Mouse (Mus musculus): ENCODE results near the gene Plxnb1.

DNA sequence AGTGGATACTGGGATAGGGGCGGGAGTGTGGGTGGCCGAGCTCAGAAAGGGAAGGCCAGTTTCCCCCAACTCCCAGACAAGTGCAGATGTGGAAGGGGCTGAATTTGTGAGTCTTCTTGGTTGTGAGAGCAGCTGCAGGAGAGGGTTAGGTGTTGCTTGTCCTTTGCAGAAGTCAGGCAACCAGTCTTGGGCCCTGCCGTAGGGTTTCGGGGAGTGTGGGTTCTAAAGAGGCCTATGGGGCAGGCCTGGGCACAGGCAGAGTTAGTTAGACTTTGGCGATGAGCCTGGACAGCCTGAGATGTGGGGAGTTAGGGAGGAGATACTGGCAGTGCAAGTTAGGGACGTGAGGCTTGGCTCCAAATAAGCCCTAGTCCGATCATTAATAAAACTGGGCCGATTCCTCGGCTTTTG, 1.1 kb downstream of the Plxnb1 start:
- TF ChIP-seq CTCF (IDR thresholded peaks at IDR 0.05) (no peak), POLR2A (IDR thresholded peaks at IDR 0.05; ENCODE audit: insufficient read depth, low read depth, low read length) (no peak), EP300 (IDR thresholded peaks at IDR 0.05; ENCODE audit: insufficient read depth, low read depth, low read length) (no peak)
